Mouse (Mus musculus) intestine, embryonic 16.5 days (tissue): Measurements from ENCODE around the gene Trrap. TPM values are rescaled to one million over a fixed set of nuclear protein-coding genes. Genes with fewer than 3 reads are reported as not detected.

ENCODE experiments used
- ATAC-seq: fragments of 200-750 bp; cut with Nextera tagmentation; 2 replicates; pipeline ENCODE4 v1.8.0; 2017; ENCODE audit warnings: moderate TSS enrichment, moderate library complexity
- H3K27ac ChIP-seq: fragments of 300-500 bp; sonication (generic); 2 replicates; pipeline ENCODE4 v1.5.1; 2014; ENCODE audit warnings: mild to moderate bottlenecking, low read length
- H3K27me3 ChIP-seq: fragments of 300-500 bp; sonication (generic); replicated peaks from 2 replicates; pipeline ENCODE4 v1.6.1; 2014; ENCODE audit warnings: low read length, control low read depth, mixed read lengths; ENCODE audit not compliant: control insufficient read depth, insufficient read depth
- H3K36me3 ChIP-seq: fragments of 300-500 bp; sonication (generic); 2 replicates; pipeline ENCODE4 v1.6.1; 2014; ENCODE audit warnings: low read length, control low read depth; ENCODE audit not compliant: control insufficient read depth, insufficient read depth
- H3K4me1 ChIP-seq: fragments of 300-500 bp; sonication (generic); 2 replicates; pipeline ENCODE4 v1.6.1; 2014; ENCODE audit warnings: low read length, control low read depth, mixed read lengths; ENCODE audit not compliant: control insufficient read depth, insufficient read depth
- H3K4me2 ChIP-seq: fragments of 300-500 bp; sonication (generic); 2 replicates; pipeline ENCODE4 v1.6.1; 2014; ENCODE audit warnings: low read depth, low read length, control low read depth
- H3K4me3 ChIP-seq: fragments of 300-500 bp; sonication (generic); 2 replicates; pipeline ENCODE4 v1.5.1; 2014; ENCODE audit warnings: mild to moderate bottlenecking, low read length
- H3K9ac ChIP-seq: fragments of 300-500 bp; sonication (generic); 2 replicates; pipeline ENCODE4 v1.6.1; 2014; ENCODE audit warnings: low read depth, low read length
- H3K9me3 ChIP-seq: fragments of 300-500 bp; sonication (generic); 2 replicates; pipeline ENCODE4 v1.6.1; 2016; ENCODE audit warnings: low read length, control low read depth; ENCODE audit not compliant: control insufficient read depth
- WGBS: fragments of 180-500 bp; shearing (Covaris S2); extraction: QIAGEN DNeasy Blood & Tissue Kit; methylation state at CpG from one replicate; pipeline ENCODE4 v1.1.7; 2014; 5-methylcytosine and 5-hydroxymethylcytosine counted together
- microRNA-seq: library from miRNA; unstranded; fragments of <30 nt; microRNA quantifications from one replicate; pipeline ENCODE4, GENCODE M21; 2016
- polyA plus RNA-seq: library from polyadenylated mRNA; unstranded; fragments of >200 nt; fragmentation: Nextera tagmentation; extraction: Ambion mirVana; gene quantifications from 2 replicates; pipeline ENCODE4 v1.2.1, GENCODE M21; 2015

Trrap gene
- polyA plus RNA-seq, 1 experiment from 2014 or later, result 37.0 TPM

GRCm38 (mm10) chr5:144897881-144898280 lies 130.3 kb downstream of the Trrap start:
- H3K27ac ChIP-seq, result no peak overlapping the region
- WGBS, result 66% methylated on average over 7 of the region's 7 CpGs
- ATAC-seq, result no peak
- no peaks in the 10 kb centered on the region for H3K9me3 ChIP-seq
- H3K4me2 ChIP-seq, result no peak overlapping the region
- H3K4me3 ChIP-seq, result no peak overlapping the region
- no peak overlapping the region for H3K9ac ChIP-seq
- H3K27me3 ChIP-seq, result no peaks in the 10 kb centered on the region
- H3K36me3 ChIP-seq, result peaks cover 15% of the 10 kb centered on the region
- H3K4me1 ChIP-seq, result peaks cover 5% of the 10 kb centered on the region; the same call in 1 of the 2 replicates

- no peak overlapping the region for H3K27ac ChIP-seq
- no peak overlapping the region for H3K4me3 ChIP-seq
- H3K4me1 ChIP-seq, result peaks cover 5% of the 10 kb centered on the region; the same call in 1 of the 2 replicates
- no peak overlapping the region for H3K4me2 ChIP-seq
- 42% methylated on average over 7 of the region's 7 CpGs for WGBS
- H3K36me3 ChIP-seq, result peaks cover 15% of the 10 kb centered on the region
- no peaks in the 10 kb centered on the region for H3K9me3 ChIP-seq
- H3K27me3 ChIP-seq, result no peaks in the 10 kb centered on the region
- no peak overlapping the region for H3K9ac ChIP-seq
- ATAC-seq, result no peak
Measured at GRCm38 (mm10) chr5:144898448-144899052, 131.0 kb downstream of the Trrap start.

- H3K36me3 ChIP-seq, result peaks cover 12% of the 10 kb centered on the region; the same call in 1 of the 2 replicates
Measured at GRCm38 (mm10) chr5:144901035-144901434, 133.5 kb downstream of the Trrap start.

GRCm38 (mm10) chr5:144901791-144902190 lies 134.3 kb downstream of the Trrap start:
- ATAC-seq, result no peak
- Histone ChIP-seq H3K27ac (no peak overlapping the region), H3K4me1 (peaks cover 5% of the 10 kb centered on the region; the same call in 1 of the 2 replicates), H3K9ac (no peak overlapping the region), H3K4me3 (no peak overlapping the region), H3K27me3 (no peaks in the 10 kb centered on the region), H3K9me3 (no peaks in the 10 kb centered on the region), H3K36me3 (peaks cover 10% of the 10 kb centered on the region; the same call in 1 of the 2 replicates), H3K4me2 (no peak overlapping the region)
- WGBS, result 69% methylated on average over 10 of the region's 10 CpGs

More at GRCm38 (mm10) chr5:144901035-144901434, 133.5 kb downstream of the Trrap start:
- WGBS, result 89% methylated on average over 7 of the region's 7 CpGs
- Histone ChIP-seq H3K4me3 (no peak overlapping the region), H3K4me2 (no peak overlapping the region), H3K27me3 (no peaks in the 10 kb centered on the region), H3K9ac (no peak overlapping the region), H3K4me1 (peaks cover 5% of the 10 kb centered on the region; the same call in 1 of the 2 replicates), H3K9me3 (no peaks in the 10 kb centered on the region), H3K27ac (no peak overlapping the region)
- no peak for ATAC-seq

GRCm38 (mm10) chr5:144904356-144905134 lies 137.0 kb downstream of the Trrap start:
- WGBS, result 62% methylated on average over 12 of the region's 12 CpGs
- ATAC-seq, result no peak
- Histone ChIP-seq H3K4me3 (no peak overlapping the region), H3K27me3 (no peaks in the 10 kb centered on the region), H3K27ac (no peak overlapping the region), H3K9me3 (no peaks in the 10 kb centered on the region), H3K4me2 (no peak overlapping the region), H3K9ac (no peak overlapping the region), H3K36me3 (0 out of 2 replicates have a peak, but pooled peaks cover 2% of the 10 kb centered on the region), H3K4me1 (peaks cover 5% of the 10 kb centered on the region; the same call in 1 of the 2 replicates)

GRCm38 (mm10) chr5:144907591-144907990 lies 140.1 kb downstream of the Trrap start:
- 75% methylated on average over 2 of the region's 2 CpGs for WGBS
- H3K4me1 ChIP-seq, result peaks cover 11% of the 10 kb centered on the region; the same call in 1 of the 2 replicates
- no peak overlapping the region for H3K4me3 ChIP-seq
- H3K9me3 ChIP-seq, result no peaks in the 10 kb centered on the region
- H3K27me3 ChIP-seq, result no peaks in the 10 kb centered on the region
- no peaks in the 10 kb centered on the region for H3K36me3 ChIP-seq
- H3K9ac ChIP-seq, result no peak overlapping the region
- no peak overlapping the region for H3K27ac ChIP-seq
- ATAC-seq, result no peak
- no peak overlapping the region for H3K4me2 ChIP-seq

Small RNA genes lying within 50 kb of the gene (microRNA-seq; reads per million reads assigned to microRNA genes)
- gene Mir7039, result not detected

Other genes starting within 250 kb of the Trrap start
- gene Nptx2, start 221.8 kb upstream of the Trrap start, polyA plus RNA-seq, result 1.5 and 1.7 TPM in 2 replicates
- 2.6 and 3.2 TPM in 2 replicates for gene Tmem130, start 5.9 kb upstream of the Trrap start, polyA plus RNA-seq
- gene Smurf1, start 198.1 kb downstream of the Trrap start, polyA plus RNA-seq, result 3.5 and 5.0 TPM in 2 replicates